Mouse (Mus musculus) midbrain, embryonic 16.5 days (tissue): Measurements from ENCODE around the gene Pgm1. TPM values are rescaled to one million over a fixed set of nuclear protein-coding genes. Genes with fewer than 3 reads are reported as not detected.

Experiments
- ATAC-seq: fragments of 200-750 bp; cut with Nextera tagmentation; 2 replicates; pipeline ENCODE4 v1.8.0; 2017; ENCODE audit warnings: moderate TSS enrichment
- H3K27ac ChIP-seq: fragments of 300-500 bp; sonication (generic); 2 replicates; pipeline ENCODE4 v1.5.1; 2014; ENCODE audit warnings: mild to moderate bottlenecking, low read length, mixed read lengths
- H3K27me3 ChIP-seq: fragments of 300-500 bp; sonication (generic); 2 replicates; pipeline ENCODE4 v1.6.1; 2014; ENCODE audit warnings: low read depth, low read length, mixed read lengths; ENCODE audit not compliant: control insufficient read depth, insufficient read depth
- H3K36me3 ChIP-seq: fragments of 300-500 bp; sonication (generic); 2 replicates; pipeline ENCODE4 v1.6.1; 2014; ENCODE audit warnings: mild to moderate bottlenecking, low read length, moderate library complexity, mixed read lengths; ENCODE audit not compliant: control insufficient read depth, insufficient read depth
- H3K4me1 ChIP-seq: fragments of 300-500 bp; sonication (generic); 2 replicates; pipeline ENCODE4 v1.6.1; 2014; ENCODE audit warnings: mild to moderate bottlenecking, low read length, mixed read lengths; ENCODE audit not compliant: control insufficient read depth, insufficient read depth
- H3K4me2 ChIP-seq: fragments of 300-500 bp; sonication (generic); 2 replicates; pipeline ENCODE4 v1.6.1; 2014; ENCODE audit warnings: mild to moderate bottlenecking, low read length, mixed read lengths
- H3K4me3 ChIP-seq: fragments of 300-500 bp; sonication (generic); 2 replicates; pipeline ENCODE4 v1.5.1; 2014; ENCODE audit warnings: low read depth, mild to moderate bottlenecking, low read length, moderate library complexity, mixed read lengths
- H3K9ac ChIP-seq: fragments of 300-500 bp; sonication (generic); 2 replicates; pipeline ENCODE4 v1.6.1; 2014; ENCODE audit warnings: low read depth, low read length, mixed read lengths
- H3K9me3 ChIP-seq: fragments of 300-500 bp; sonication (generic); replicated peaks from 2 replicates; pipeline ENCODE4 v1.6.1; 2014; ENCODE audit warnings: mild to moderate bottlenecking, low read length, mixed read lengths; ENCODE audit not compliant: control insufficient read depth, poor library complexity, severe bottlenecking
- WGBS: fragments of 180-500 bp; shearing (Covaris S2); extraction: QIAGEN DNeasy Blood & Tissue Kit; methylation state at CpG from one replicate; pipeline ENCODE4 v1.1.7; 2014; 5-methylcytosine and 5-hydroxymethylcytosine counted together
- polyA plus RNA-seq: library from polyadenylated mRNA; unstranded; fragments of >200 nt; fragmentation: Nextera tagmentation; extraction: Ambion mirVana; gene quantifications from 2 replicates; pipeline ENCODE4 v1.2.1, GENCODE M21; 2015

Gene Pgm1
- polyA plus RNA-seq, 1 experiment from 2014 or later, result 91.5 TPM

- WGBS, result 82% methylated on average over 12 of the region's 12 CpGs
These were observed 56.4 kb downstream of the Pgm1 start for GRCm38 (mm10) chr4:99985631-99986030.

GRCm38 (mm10) chr4:99986609-99987008 is 57.4 kb downstream of the Pgm1 start:
- H3K9me3 ChIP-seq, result no peaks in the 10 kb centered on the region
- no peak overlapping the region for H3K4me2 ChIP-seq
- no peak overlapping the region for H3K9ac ChIP-seq
- H3K4me3 ChIP-seq, result no peak overlapping the region
- H3K4me1 ChIP-seq, result no peaks in the 10 kb centered on the region
- H3K27me3 ChIP-seq, result no peaks in the 10 kb centered on the region
- H3K36me3 ChIP-seq, result 0 out of 2 replicates have a peak, but pooled peaks cover 4% of the 10 kb centered on the region
- 90% methylated on average over 10 of the region's 10 CpGs for WGBS
- H3K27ac ChIP-seq, result no peak overlapping the region
- no peak for ATAC-seq

More at GRCm38 (mm10) chr4:99985631-99986030, 56.4 kb downstream of the Pgm1 start:
- Histone ChIP-seq H3K36me3 (0 out of 2 replicates have a peak, but pooled peaks cover 4% of the 10 kb centered on the region), H3K4me1 (no peaks in the 10 kb centered on the region), H3K27me3 (no peaks in the 10 kb centered on the region), H3K9ac (no peak overlapping the region), H3K4me2 (no peak overlapping the region), H3K4me3 (no peak overlapping the region), H3K9me3 (no peaks in the 10 kb centered on the region), H3K27ac (no peak overlapping the region)
- no peak for ATAC-seq

- ATAC-seq, result no peak
- Histone ChIP-seq H3K4me2 (no peak overlapping the region), H3K9me3 (no peaks in the 10 kb centered on the region), H3K27ac (no peak overlapping the region), H3K4me3 (no peak overlapping the region), H3K9ac (no peak overlapping the region), H3K27me3 (no peaks in the 10 kb centered on the region), H3K4me1 (no peaks in the 10 kb centered on the region), H3K36me3 (no peaks in the 10 kb centered on the region)
- 73% methylated on average over 7 of the region's 7 CpGs for WGBS
These were observed 59.6 kb downstream of the Pgm1 start for GRCm38 (mm10) chr4:99988771-99989170.

GRCm38 (mm10) chr4:100000971-100001370 is 71.8 kb downstream of the Pgm1 start:
- no peak overlapping the region for H3K27ac ChIP-seq
- ATAC-seq, result no peak

GRCm38 (mm10) chr4:100001806-100002205 is 72.6 kb downstream of the Pgm1 start:
- Histone ChIP-seq H3K4me3 (no peak overlapping the region), H3K9ac (no peak overlapping the region), H3K27me3 (no peaks in the 10 kb centered on the region), H3K27ac (no peak overlapping the region), H3K4me2 (no peak overlapping the region), H3K9me3 (no peaks in the 10 kb centered on the region), H3K36me3 (no peaks in the 10 kb centered on the region), H3K4me1 (no peaks in the 10 kb centered on the region)
- WGBS, result 68% methylated on average over 7 of the region's 7 CpGs
- ATAC-seq, result no peak

More at GRCm38 (mm10) chr4:100000971-100001370, 71.8 kb downstream of the Pgm1 start:
- Histone ChIP-seq H3K4me3 (no peak overlapping the region), H3K36me3 (no peaks in the 10 kb centered on the region), H3K27me3 (no peaks in the 10 kb centered on the region), H3K9me3 (no peaks in the 10 kb centered on the region), H3K9ac (no peak overlapping the region), H3K4me1 (no peaks in the 10 kb centered on the region), H3K4me2 (no peak overlapping the region)
- 77% methylated on average over 5 of the region's 5 CpGs for whole genome bisulfite sequencing

- no peak overlapping the region for H3K9ac ChIP-seq
- 87% methylated on average over 7 of the region's 7 CpGs for WGBS
- no peaks in the 10 kb centered on the region for H3K36me3 ChIP-seq
- no peak overlapping the region for H3K27ac ChIP-seq
- no peaks in the 10 kb centered on the region for H3K27me3 ChIP-seq
- H3K4me1 ChIP-seq, result no peaks in the 10 kb centered on the region
- no peak for ATAC-seq
- H3K9me3 ChIP-seq, result no peaks in the 10 kb centered on the region
- H3K4me2 ChIP-seq, result no peak overlapping the region
- H3K4me3 ChIP-seq, result no peak overlapping the region
These were observed 78.5 kb downstream of the Pgm1 start for GRCm38 (mm10) chr4:100007721-100008120.

GRCm38 (mm10) chr4:100008371-100009090 is 79.3 kb downstream of the Pgm1 start:
- Histone ChIP-seq H3K4me3 (no peak overlapping the region), H3K27me3 (no peaks in the 10 kb centered on the region), H3K36me3 (no peaks in the 10 kb centered on the region), H3K9ac (no peak overlapping the region), H3K4me2 (no peak overlapping the region), H3K27ac (no peak overlapping the region), H3K4me1 (no peaks in the 10 kb centered on the region), H3K9me3 (no peaks in the 10 kb centered on the region)
- ATAC-seq, result peak; percentile 75
- WGBS, result 40% methylated on average over 5 of the region's 5 CpGs

GRCm38 (mm10) chr4:100009211-100009678 is 80.0 kb downstream of the Pgm1 start:
- no peaks in the 10 kb centered on the region for H3K4me1 ChIP-seq
- ATAC-seq, result peak; percentile 64
- H3K4me3 ChIP-seq, result no peak overlapping the region
- no peaks in the 10 kb centered on the region for H3K9me3 ChIP-seq
- no peaks in the 10 kb centered on the region for H3K27me3 ChIP-seq
- no peak overlapping the region for H3K4me2 ChIP-seq
- H3K9ac ChIP-seq, result no peak overlapping the region
- H3K36me3 ChIP-seq, result no peaks in the 10 kb centered on the region
- H3K27ac ChIP-seq, result no peak overlapping the region
- WGBS, result 46% methylated on average over 8 of the region's 8 CpGs

- no peaks in the 10 kb centered on the region for H3K27me3 ChIP-seq
- ATAC-seq, result no peak
These were observed 81.7 kb downstream of the Pgm1 start for GRCm38 (mm10) chr4:100010916-100011315.

More at GRCm38 (mm10) chr4:100010916-100011315, 81.7 kb downstream of the Pgm1 start:
- H3K9me3 ChIP-seq, result no peaks in the 10 kb centered on the region
- H3K4me3 ChIP-seq, result no peak overlapping the region
- no peaks in the 10 kb centered on the region for H3K36me3 ChIP-seq
- H3K4me1 ChIP-seq, result no peaks in the 10 kb centered on the region
- H3K4me2 ChIP-seq, result no peak overlapping the region
- no peak overlapping the region for H3K9ac ChIP-seq
- H3K27ac ChIP-seq, result no peak overlapping the region
- WGBS, result 94% methylated on average over 3 of the region's 3 CpGs
